Mouse (Mus musculus): ENCODE results near the gene Krit1. TPM values are rescaled to one million over a fixed set of nuclear protein-coding genes. Genes with fewer than 3 reads are reported as not detected.
"Not testable (repeated sequence)": the region's sequence is repeated elsewhere in the genome, so short reads cannot be mapped to it uniquely, and the experiment has no call there.

Krit1 gene
- total RNA-seq, 2 experiments from 2014 or later, result 44.2 to 47.1 TPM

- no peak for DNase-seq (ENCODE audit: low spot score in 2 of 2)
Observed at GRCm38 (mm10) chr5:3873485-3873884, 70.5 kb downstream of the Krit1 start.

- not testable (repeated sequence) for DNase-seq (ENCODE audit: low spot score in 2 of 2)
Observed at GRCm38 (mm10) chr5:3886862-3887261, 83.9 kb downstream of the Krit1 start.

GRCm38 (mm10) chr5:3889201-3889600, 86.2 kb downstream of the Krit1 start:
- DNase-seq (ENCODE audit: low spot score in 2 of 2), result no peak

GRCm38 (mm10) chr5:3893459-3894293, 90.7 kb downstream of the Krit1 start, which contains the start of gene Mterf1a:
TSS of gene Mterf1a (minus strand) at chr5:3893933.
- peak; percentile 34 to 54 for DNase-seq (ENCODE audit: low spot score in 2 of 2)

- not testable (repeated sequence) for DNase-seq (ENCODE audit: low spot score in 2 of 2)
Observed at GRCm38 (mm10) chr5:3894294-3894619, 91.3 kb downstream of the Krit1 start.

Other genes with a start within 250 kb of the Krit1 start
- 1 to 10 TPM; 5.6 to 6.9 TPM for gene 1700109H08Rik, start 231.6 kb upstream of the Krit1 start, total RNA-seq (2021)
- 10 to 100 TPM; 22.9 to 27.5 TPM for gene Pex1, start 207.1 kb upstream of the Krit1 start, total RNA-seq (2021)
- gene Rbm48, start 206.6 kb upstream of the Krit1 start, total RNA-seq (2021), result 10 to 100 TPM; 11.2 to 12.7 TPM
- not detected for gene Tmbim7, start 152.0 kb upstream of the Krit1 start, total RNA-seq (2021)
- 100 to 1,000 TPM; 112 to 131 TPM for gene Gatad1, start 146.0 kb upstream of the Krit1 start, total RNA-seq (2021)
- 10 to 100 TPM; 68.7 to 72.9 TPM for gene Ankib1, start 259 bp upstream of the Krit1 start, total RNA-seq (2021)
- not detected for gene Lrrd1, start 42.0 kb downstream of the Krit1 start, total RNA-seq (2021)
- gene Mterf1a, start 90.7 kb downstream of the Krit1 start, total RNA-seq (2021), result 1 to 10 TPM; 9.3 to 9.6 TPM
- gene Akap9, start 124.9 kb downstream of the Krit1 start, total RNA-seq (2021), result 10 to 100 TPM; 82.7 to 85.8 TPM